Mouse (Mus musculus) limb, embryonic 13.5 days (tissue): ENCODE measurements around the gene Spocd1. TPM values are rescaled to one million over a fixed set of nuclear protein-coding genes. Genes with fewer than 3 reads are reported as not detected.
A peak's percentile ranks its signal among the peaks of the same experiment; 100 is the strongest.

Experiments used
- ATAC-seq: fragments of 200-750 bp; cut with Nextera tagmentation; 2 replicates; pipeline ENCODE4 v1.8.0; 2017; ENCODE audit warnings: low read depth, moderate number of reproducible peaks, moderate TSS enrichment; ENCODE audit not compliant: low FRiP score
- H3K27ac ChIP-seq: fragments of 300-500 bp; sonication (generic); 2 replicates; pipeline ENCODE4 v1.5.1; 2015; ENCODE audit warnings: inconsistent platforms, mild to moderate bottlenecking, moderate library complexity
- H3K27me3 ChIP-seq: fragments of 300-500 bp; sonication (generic); 2 replicates; pipeline ENCODE4 v1.6.1; 2015; ENCODE audit warnings: mild to moderate bottlenecking, inconsistent platforms
- H3K36me3 ChIP-seq: fragments of 300-500 bp; sonication (generic); 2 replicates; pipeline ENCODE4 v1.6.1; 2015; ENCODE audit warnings: inconsistent platforms, mild to moderate bottlenecking, moderate library complexity
- H3K4me1 ChIP-seq: fragments of 300-500 bp; sonication (generic); 2 replicates; pipeline ENCODE4 v1.6.1; 2015; ENCODE audit warnings: inconsistent platforms
- H3K4me2 ChIP-seq: fragments of 300-500 bp; sonication (generic); replicated peaks from 2 replicates; pipeline ENCODE4 v1.6.1; 2015; ENCODE audit warnings: inconsistent platforms, mild to moderate bottlenecking, moderate library complexity
- H3K4me3 ChIP-seq: fragments of 300-500 bp; sonication (generic); 2 replicates; pipeline ENCODE4 v1.5.1; 2015; ENCODE audit warnings: moderate library complexity, mild to moderate bottlenecking, inconsistent platforms
- H3K9ac ChIP-seq: fragments of 300-500 bp; sonication (generic); 2 replicates; pipeline ENCODE4 v1.6.1; 2015; ENCODE audit warnings: mild to moderate bottlenecking, inconsistent platforms
- H3K9me3 ChIP-seq: fragments of 300-500 bp; sonication (generic); 2 replicates; pipeline ENCODE4 v1.6.1; 2016; ENCODE audit warnings: inconsistent platforms
- WGBS: fragments of 180-500 bp; shearing (Covaris S2); methylation state at CpG from one replicate; pipeline ENCODE4 v1.1.7; 2015; 5-methylcytosine and 5-hydroxymethylcytosine counted together
- polyA plus RNA-seq: library from polyadenylated mRNA; unstranded; fragments of >200 nt; fragmentation: Nextera tagmentation; extraction: Ambion mirVana; gene quantifications from 2 replicates; pipeline ENCODE4 v1.2.1, GENCODE M21; 2015

Spocd1 gene
- polyA plus RNA-seq, 1 experiment from 2014 or later = 0.06 TPM

GRCm38 (mm10) chr4:129960180-129960944 is 31.3 kb downstream of the Spocd1 start:
- Histone ChIP-seq H3K4me2 (peak overlapping the region; percentile 95), H3K4me3 (peak overlapping the region; percentile 50), H3K27ac (no peak overlapping the region), H3K27me3 (peaks cover 11% of the 10 kb centered on the region), H3K9me3 (no peaks in the 10 kb centered on the region), H3K4me1 (peaks cover 13% of the 10 kb centered on the region), H3K9ac (peak overlapping the region; percentile 54), H3K36me3 (no peaks in the 10 kb centered on the region)
- WGBS = 2% methylated on average over 37 of the region's 37 CpGs
- ATAC-seq = peak; percentile 68; the same call in 1 of the 2 replicates

- Histone ChIP-seq H3K27me3 (peaks cover 17% of the 10 kb centered on the region), H3K27ac (no peak overlapping the region), H3K9ac (no peak overlapping the region), H3K4me3 (no peak overlapping the region), H3K4me1 (peaks cover 15% of the 10 kb centered on the region), H3K4me2 (no peak overlapping the region), H3K9me3 (no peaks in the 10 kb centered on the region), H3K36me3 (no peaks in the 10 kb centered on the region)
- ATAC-seq = no peak
- 74% methylated on average over 11 of the region's 11 CpGs for WGBS
Observed at GRCm38 (mm10) chr4:129965294-129965693, 36.2 kb downstream of the Spocd1 start.

GRCm38 (mm10) chr4:129966201-129966600 is 37.2 kb downstream of the Spocd1 start:
- H3K4me3 ChIP-seq = no peak overlapping the region
- H3K36me3 ChIP-seq = no peaks in the 10 kb centered on the region
- H3K9me3 ChIP-seq = no peaks in the 10 kb centered on the region
- peaks cover 18% of the 10 kb centered on the region for H3K27me3 ChIP-seq
- 38% methylated on average over 10 of the region's 10 CpGs for WGBS
- peaks cover 12% of the 10 kb centered on the region for H3K4me1 ChIP-seq
- no peak for ATAC-seq
- no peak overlapping the region for H3K27ac ChIP-seq
- H3K9ac ChIP-seq = no peak overlapping the region
- H3K4me2 ChIP-seq = no peak overlapping the region

GRCm38 (mm10) chr4:129967024-129968014 is 38.3 kb downstream of the Spocd1 start:
- ATAC-seq = peak; percentile 44
- Histone ChIP-seq H3K36me3 (no peaks in the 10 kb centered on the region), H3K9ac (no peak overlapping the region), H3K4me1 (peaks cover 12% of the 10 kb centered on the region), H3K9me3 (no peaks in the 10 kb centered on the region), H3K4me3 (no peak overlapping the region), H3K4me2 (peak overlapping the region; percentile 19; the same call in 1 of the 2 replicates), H3K27me3 (peaks cover 18% of the 10 kb centered on the region), H3K27ac (no peak overlapping the region; the same call in 1 of the 2 replicates)
- WGBS = 43% methylated on average over 13 of the region's 13 CpGs

DNA sequence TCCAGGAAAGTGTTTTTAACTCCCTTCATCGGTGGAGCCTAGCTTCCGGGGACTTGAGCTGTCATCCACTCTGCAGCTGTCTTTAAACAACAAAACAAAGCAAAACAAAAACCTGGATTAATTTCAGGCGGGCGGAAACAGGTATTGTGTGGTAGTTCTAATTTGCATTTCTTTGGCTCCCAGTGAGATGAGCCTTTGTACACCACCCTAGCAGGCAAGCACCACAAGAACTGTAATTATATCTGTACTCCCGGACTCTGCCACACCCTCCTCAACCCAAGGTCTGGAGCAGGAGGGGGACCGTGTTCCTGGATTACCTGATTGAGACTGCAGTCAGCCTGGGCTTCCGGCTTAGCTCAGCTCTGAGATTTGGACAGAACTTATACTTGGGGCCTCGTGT is 41.1 kb downstream of the Spocd1 start:
- Histone ChIP-seq H3K27ac (no peak overlapping the region), H3K36me3 (no peaks in the 10 kb centered on the region), H3K4me1 (peaks cover 12% of the 10 kb centered on the region), H3K9me3 (no peaks in the 10 kb centered on the region), H3K4me3 (no peak overlapping the region), H3K27me3 (peaks cover 44% of the 10 kb centered on the region), H3K9ac (no peak overlapping the region), H3K4me2 (no peak overlapping the region)
- ATAC-seq = no peak
- WGBS = 62% methylated on average over 8 of the region's 8 CpGs

DNA sequence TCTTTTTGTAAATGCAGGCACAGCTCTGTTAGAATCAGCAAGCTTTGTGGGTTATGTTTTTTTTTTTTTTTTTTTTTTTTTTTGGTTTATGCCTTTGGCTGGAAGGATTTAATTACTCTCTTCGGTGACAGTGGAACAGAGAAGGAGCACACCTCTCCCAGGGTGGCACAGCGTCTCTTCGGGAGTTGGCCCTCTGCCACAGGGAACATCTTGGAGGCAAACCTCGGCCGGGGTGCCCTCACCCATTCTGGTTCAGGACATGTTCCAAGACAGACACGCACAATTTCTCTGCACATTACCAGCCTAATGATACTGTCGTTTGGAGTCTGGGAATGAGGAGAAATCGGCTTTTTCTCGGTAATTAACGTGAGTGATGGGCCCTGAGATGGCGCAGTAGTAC is 41.8 kb downstream of the Spocd1 start:
- peaks cover 44% of the 10 kb centered on the region for H3K27me3 ChIP-seq
- ATAC-seq = no peak

DNA sequence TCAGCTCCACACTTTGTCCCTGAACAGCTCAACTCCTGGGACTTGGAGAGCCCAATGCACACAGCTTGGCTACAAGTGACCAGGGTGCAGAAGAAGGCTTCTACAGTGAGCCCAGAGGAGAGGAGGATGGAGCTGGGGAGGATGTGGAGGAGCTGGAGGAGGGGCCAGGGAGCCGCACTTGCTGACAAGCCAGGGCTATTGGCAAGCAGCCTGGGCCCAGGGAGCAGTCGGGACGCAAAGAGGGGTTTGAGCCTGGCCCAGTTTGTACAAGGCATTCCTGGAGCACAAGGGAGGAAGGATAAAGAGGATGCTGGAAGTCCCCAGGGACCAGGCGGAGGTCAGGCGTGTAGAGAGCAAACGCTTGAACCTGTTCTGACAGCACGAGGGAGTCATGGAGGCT is 42.9 kb downstream of the Spocd1 start:
- no peak for ATAC-seq
- no peaks in the 10 kb centered on the region for H3K9me3 ChIP-seq
- H3K4me2 ChIP-seq = no peak overlapping the region
- no peak overlapping the region for H3K9ac ChIP-seq
- peaks cover 12% of the 10 kb centered on the region for H3K4me1 ChIP-seq
- no peaks in the 10 kb centered on the region for H3K36me3 ChIP-seq
- H3K27me3 ChIP-seq = peaks cover 48% of the 10 kb centered on the region
- no peak overlapping the region for H3K4me3 ChIP-seq
- WGBS = 44% methylated on average over 7 of the region's 7 CpGs
- no peak overlapping the region for H3K27ac ChIP-seq

More for the DNA sequence above, 41.8 kb downstream of the Spocd1 start:
- no peak overlapping the region for H3K4me3 ChIP-seq
- WGBS = 81% methylated on average over 11 of the region's 11 CpGs
- no peak overlapping the region for H3K4me2 ChIP-seq
- H3K27ac ChIP-seq = no peak overlapping the region
- no peak overlapping the region for H3K9ac ChIP-seq
- no peaks in the 10 kb centered on the region for H3K9me3 ChIP-seq
- H3K4me1 ChIP-seq = peaks cover 12% of the 10 kb centered on the region
- H3K36me3 ChIP-seq = no peaks in the 10 kb centered on the region

DNA sequence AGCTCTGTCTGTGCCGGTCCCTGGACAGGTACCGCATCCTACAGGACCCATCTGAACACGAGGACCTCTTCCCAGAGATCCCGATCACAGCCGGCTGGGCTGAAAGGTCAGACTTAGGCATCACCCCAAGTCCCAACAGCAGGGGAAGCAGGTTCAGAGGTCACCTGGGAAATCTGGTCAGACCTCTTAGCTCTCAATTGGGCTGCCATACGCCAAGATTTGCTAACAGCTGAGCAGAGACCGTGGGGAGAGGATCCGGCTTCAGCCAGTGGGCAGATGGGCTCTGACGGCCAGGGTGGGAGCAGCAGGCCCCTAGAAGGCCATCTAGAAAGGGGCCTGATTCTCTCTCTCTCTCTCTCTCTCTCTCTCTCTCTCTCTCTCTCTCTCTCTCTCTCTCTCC is 45.2 kb downstream of the Spocd1 start:
- Histone ChIP-seq H3K9me3 (no peaks in the 10 kb centered on the region), H3K9ac (no peak overlapping the region), H3K4me1 (no peaks in the 10 kb centered on the region), H3K27me3 (peaks cover 51% of the 10 kb centered on the region), H3K27ac (no peak overlapping the region), H3K36me3 (no peaks in the 10 kb centered on the region), H3K4me2 (no peak overlapping the region), H3K4me3 (no peak overlapping the region)
- WGBS = 63% methylated on average over 9 of the region's 9 CpGs
- ATAC-seq = no peak

DNA sequence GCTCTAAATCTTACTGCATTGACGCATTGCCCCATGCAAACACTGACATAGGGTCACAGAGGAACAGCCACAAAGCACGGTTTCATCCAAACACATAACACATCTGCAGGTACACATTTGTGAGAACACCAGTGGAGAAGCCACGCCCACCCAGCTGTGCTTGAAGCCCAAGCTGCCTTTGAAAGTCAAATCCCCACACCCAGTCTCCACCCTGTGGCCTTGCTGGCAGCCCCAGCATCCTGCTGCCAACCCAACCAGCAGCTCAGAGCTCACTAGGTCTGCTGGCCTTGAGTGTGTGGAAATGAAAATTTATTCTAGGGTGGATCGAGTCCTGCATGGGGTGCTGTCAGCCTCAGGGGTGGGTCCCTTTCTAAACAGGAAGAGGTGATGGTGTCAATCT is 48.2 kb downstream of the Spocd1 start:
- H3K4me1 ChIP-seq = peaks cover 9% of the 10 kb centered on the region; the same call in 1 of the 2 replicates
- WGBS = 59% methylated on average over 4 of the region's 4 CpGs
- H3K4me3 ChIP-seq = no peak overlapping the region
- H3K9ac ChIP-seq = no peak overlapping the region
- no peak overlapping the region for H3K27ac ChIP-seq
- ATAC-seq = no peak
- H3K4me2 ChIP-seq = no peak overlapping the region
- no peaks in the 10 kb centered on the region for H3K9me3 ChIP-seq
- H3K36me3 ChIP-seq = no peaks in the 10 kb centered on the region
- peaks cover 68% of the 10 kb centered on the region for H3K27me3 ChIP-seq

DNA sequence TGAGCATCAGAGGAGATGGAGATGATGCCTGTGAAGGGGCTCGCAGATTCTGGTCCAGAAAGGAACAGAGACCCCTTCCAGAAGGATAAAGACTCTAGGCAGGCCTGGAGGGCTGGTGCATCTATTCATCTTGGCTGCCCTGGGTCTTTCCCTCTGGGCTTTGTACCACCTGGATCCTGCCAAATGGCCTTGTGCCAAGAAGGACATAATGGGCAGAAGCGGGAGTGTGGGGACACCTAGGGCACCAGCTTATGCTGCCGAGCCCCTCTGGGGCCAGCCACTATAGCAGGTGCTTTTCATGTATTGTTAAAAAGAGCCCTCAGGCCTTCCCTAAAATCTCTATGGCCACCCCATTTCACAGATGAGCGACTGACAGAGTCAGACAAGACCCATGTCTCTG is 49.2 kb downstream of the Spocd1 start:
- H3K4me3 ChIP-seq = no peak overlapping the region
- no peak overlapping the region for H3K27ac ChIP-seq
- no peaks in the 10 kb centered on the region for H3K9me3 ChIP-seq
- 81% methylated on average over 4 of the region's 4 CpGs for WGBS
- ATAC-seq = no peak
- H3K4me1 ChIP-seq = peaks cover 18% of the 10 kb centered on the region
- H3K36me3 ChIP-seq = no peaks in the 10 kb centered on the region
- no peak overlapping the region for H3K4me2 ChIP-seq
- no peak overlapping the region for H3K9ac ChIP-seq
- peaks cover 70% of the 10 kb centered on the region for H3K27me3 ChIP-seq

DNA sequence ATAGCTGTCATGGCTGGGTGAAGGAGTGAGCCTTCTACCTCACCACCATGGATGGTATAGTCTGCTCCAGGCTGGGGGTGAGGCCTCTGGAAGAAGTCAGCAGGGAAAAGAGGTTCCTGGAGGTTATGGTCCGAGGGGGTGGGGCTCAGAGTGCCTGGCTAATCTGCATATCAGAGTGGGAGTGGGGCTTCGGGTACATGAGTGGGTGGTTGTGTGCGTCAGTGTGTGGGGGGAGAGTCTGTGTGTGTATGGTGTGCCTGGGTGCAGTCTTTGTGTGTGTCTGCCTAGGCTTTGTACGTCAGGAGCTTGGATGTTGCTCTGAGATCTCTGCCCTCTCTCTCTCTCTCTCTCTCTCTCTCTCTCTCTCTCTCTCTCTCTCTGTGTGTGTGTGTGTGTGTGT is 49.9 kb downstream of the Spocd1 start:
- 70% methylated on average over 4 of the region's 4 CpGs for WGBS
- H3K9ac ChIP-seq = no peak overlapping the region
- H3K27me3 ChIP-seq = peaks cover 70% of the 10 kb centered on the region

GRCm38 (mm10) chr4:129981657-129982056 is 52.6 kb downstream of the Spocd1 start:
- H3K4me1 ChIP-seq = peaks cover 40% of the 10 kb centered on the region
- no peak overlapping the region for H3K9ac ChIP-seq
- H3K9me3 ChIP-seq = no peaks in the 10 kb centered on the region
- 58% methylated on average over 11 of the region's 11 CpGs for WGBS
- no peak for ATAC-seq
- H3K36me3 ChIP-seq = no peaks in the 10 kb centered on the region
- peaks cover 73% of the 10 kb centered on the region for H3K27me3 ChIP-seq
- no peak overlapping the region for H3K4me2 ChIP-seq
- no peak overlapping the region for H3K27ac ChIP-seq
- H3K4me3 ChIP-seq = no peak overlapping the region

More for the DNA sequence above, 49.9 kb downstream of the Spocd1 start:
- no peaks in the 10 kb centered on the region for H3K36me3 ChIP-seq
- no peak overlapping the region for H3K27ac ChIP-seq
- peaks cover 25% of the 10 kb centered on the region for H3K4me1 ChIP-seq
- no peak overlapping the region for H3K4me2 ChIP-seq
- no peak for ATAC-seq
- no peak overlapping the region for H3K4me3 ChIP-seq
- no peaks in the 10 kb centered on the region for H3K9me3 ChIP-seq
